Mouse (Mus musculus) bone marrow, adult 2 months (tissue): ENCODE results near the gene Polr3e.

Experiments used
- CTCF ChIP-seq: fragments of 200-500 bp; IDR thresholded peaks from 2 replicates; pipeline ENCODE4 v1.5.1; 2011; ENCODE audit warnings: low read length, control low read depth; ENCODE audit not compliant: control insufficient read depth, insufficient read depth
- POLR2A ChIP-seq: fragments of 200-500 bp; IDR thresholded peaks from 2 replicates; pipeline ENCODE4 v1.6.1; 2011; ENCODE audit warnings: low read depth, mild to moderate bottlenecking, control low read depth, low read length, borderline replicate concordance; ENCODE audit not compliant: control insufficient read depth

- TF ChIP-seq CTCF (no peak), POLR2A (no peak)
These were observed 39.3 kb upstream of the Polr3e start for GRCm38 (mm10) chr7:120878271-120878670.
